ENCODE assay signal across 7 mouse cellular contexts in genomic region chr12:81861199-81862085, GRCm38 (mm10). TPM values are rescaled to one million over a fixed set of nuclear protein-coding genes. Genes with fewer than 3 reads are reported as not detected.
DNase-seq lines count a peak whose midpoint lies in the region; ATAC-seq lines count a peak whose summit lies in the region.

No protein-coding gene starts in this region.

- H3K4me1 ChIP-seq in lung, embryonic 15.5 days: peaks cover 39% of the 10 kb centered on the region
- peaks cover 32% of the 10 kb centered on the region for H3K4me1 ChIP-seq in midbrain, embryonic 12.5 days

- no peaks in the 10 kb centered on the region for H3K27me3 ChIP-seq in lung, embryonic 15.5 days
- H3K27me3 ChIP-seq in midbrain, embryonic 12.5 days: peaks cover 4% of the 10 kb centered on the region; the same call in 1 of the 2 replicates

- H3K27ac ChIP-seq in lung, embryonic 15.5 days: peak overlapping the region; percentile 84; the same call in 1 of the 2 replicates
- H3K27ac ChIP-seq in midbrain, embryonic 12.5 days (replicated peaks): no peak overlapping the region

- DNase-seq in lung, postnatal 36 days: no peak
- DNase-seq in embryo, embryonic 10 days (ENCODE audit: low spot score): peak; percentile 48
- DNase-seq in heart, postnatal 10 days: peak; percentile 37 to 49
- DNase-seq in frontal cortex, postnatal 36 days (ENCODE audit: low spot score in 2 of 2): no peak
- DNase-seq in natural killer cell, adult 2 months (ENCODE audit: low spot score in 2 of 2): no peak

- no peak for ATAC-seq in lung, embryonic 15.5 days (ENCODE audit: borderline replicate concordance, extremely low read depth, low FRiP score, low TSS enrichment)
- no peak for ATAC-seq in midbrain, embryonic 12.5 days (ENCODE audit: low FRiP score, low read depth)

- intact Hi-C loops in heart, postnatal 10 days (cut with DNase I): loop anchor here (2.0 kb wide), 2 partner anchors 15 to 55 kb away; no protein-coding TSS in a partner anchor

- peak overlapping the region; percentile 89 for H3K9ac ChIP-seq in lung, embryonic 15.5 days
- H3K9ac ChIP-seq in midbrain, embryonic 12.5 days (replicated peaks): peak overlapping the region; percentile 97

- peak overlapping the region; percentile 56 for H3K4me2 ChIP-seq in lung, embryonic 15.5 days
- peak overlapping the region; percentile 65 for H3K4me2 ChIP-seq in midbrain, embryonic 12.5 days (replicated peaks)

- no peaks in the 10 kb centered on the region for H3K9me3 ChIP-seq in lung, embryonic 15.5 days
- no peaks in the 10 kb centered on the region for H3K9me3 ChIP-seq in midbrain, embryonic 12.5 days

- no peaks in the 10 kb centered on the region for H3K36me3 ChIP-seq in lung, embryonic 15.5 days
- H3K36me3 ChIP-seq in midbrain, embryonic 12.5 days: no peaks in the 10 kb centered on the region

- peak overlapping the region; percentile 89 for H3K4me3 ChIP-seq in lung, embryonic 15.5 days
- peak overlapping the region; percentile 98 for H3K4me3 ChIP-seq in midbrain, embryonic 12.5 days

- whole genome bisulfite sequencing in lung, embryonic 15.5 days: 19% methylated on average over 18 of the region's 18 CpGs
- 21% methylated on average over 18 of the region's 18 CpGs for WGBS in midbrain, embryonic 12.5 days

RNA-seq across cellular contexts. Expression of gene Pcnx, which starts 1.6 kb away (rescaled TPM):
- 11.8 and 12.0 TPM in 2 replicates for polyA plus RNA-seq in lung, embryonic 15.5 days (2015; fragmentation: Nextera tagmentation; extraction: Ambion mirVana)
- 10 to 100 TPM; 79.2 to 79.6 TPM for total RNA-seq in heart, postnatal 10 days (2021)
- polyA plus RNA-seq in midbrain, embryonic 12.5 days (2016; fragmentation: Nextera tagmentation; extraction: Ambion mirVana): 12.1 and 13.8 TPM in 2 replicates

Comparison
In these comparisons a context has a peak if more than half of its experiments do, and no peak if none do; other contexts are left out.
1. DNase-seq: peak in embryo, embryonic 10 days (single experiment) and heart, postnatal 10 days (2 of 2); none in lung, postnatal 36 days (single experiment), frontal cortex, postnatal 36 days (0 of 2) and natural killer cell, adult 2 months (0 of 2).